8 mouse cellular contexts compared by ENCODE assay signal in genomic region chr12:84194400-84195109, GRCm38 (mm10). TPM values are rescaled to one million over a fixed set of nuclear protein-coding genes. Genes with fewer than 3 reads are reported as not detected.
A peak's percentile ranks its signal among the peaks of the same experiment; 100 is the strongest.
DNase-seq lines count a peak whose midpoint lies in the region; ATAC-seq and TF ChIP-seq lines count a peak whose summit lies in the region.

No protein-coding gene starts in this region.

- peak; percentile 20 for TF ChIP-seq CTCF in layer of hippocampus, adult 2 months (conservative IDR thresholded peaks at IDR 0.05)

- H3K36me3 ChIP-seq in embryonic facial prominence, embryonic 10.5 days (replicated peaks) = 0 out of 2 replicates have a peak, but pooled peaks cover 3% of the 10 kb centered on the region

- WGBS in embryonic facial prominence, embryonic 10.5 days = 4% methylated on average over 13 of the region's 13 CpGs

- ATAC-seq in inflammation-experienced regulatory T-cells, adult 6 months = peak; percentile 10

- H3K27ac ChIP-seq in layer of hippocampus, adult 2 months = peak overlapping the region; percentile 81
- H3K27ac ChIP-seq in embryonic facial prominence, embryonic 10.5 days (replicated peaks) = peak overlapping the region; percentile 94

- H3K4me3 ChIP-seq in layer of hippocampus, adult 2 months = peak overlapping the region; percentile 87; the same call in 1 of the 2 replicates
- H3K4me3 ChIP-seq in embryonic facial prominence, embryonic 10.5 days = peak overlapping the region; percentile 83

- H3K4me1 ChIP-seq in embryonic facial prominence, embryonic 10.5 days = peaks cover 89% of the 10 kb centered on the region

- no peaks in the 10 kb centered on the region for H3K9me3 ChIP-seq in embryonic facial prominence, embryonic 10.5 days

- H3K27me3 ChIP-seq in embryonic facial prominence, embryonic 10.5 days (replicated peaks; ENCODE audit: low read depth, poor library complexity, severe bottlenecking) = no peaks in the 10 kb centered on the region

- no peak for DNase-seq in layer of hippocampus, adult 2 months (ENCODE audit: low spot score in 2 of 2)
- no peak for DNase-seq in layer of hippocampus, postnatal 14 days (ENCODE audit: low spot score in 2 of 2)
- no peak for DNase-seq in embryonic facial prominence, embryonic 10.5 days (ENCODE audit: low spot score)
- DNase-seq in naive thymus-derived CD4-positive, alpha-beta T cell, adult 2 months (ENCODE audit: low read depth) = peak; percentile 47
- no peak for DNase-seq in ovary, postnatal 36 days (ENCODE audit: low spot score)
- no peak for DNase-seq in adrenal gland, postnatal 4 days (ENCODE audit: low spot score in 2 of 2)
- DNase-seq in embryo, embryonic 11 days = no peak

RNA-seq across cellular contexts. Expression of gene Elmsan1, which starts 24.1 kb away (rescaled TPM):
- 10 to 100 TPM; 24.6 to 27.2 TPM for total RNA-seq in layer of hippocampus, adult 2 months (2021)
- total RNA-seq in layer of hippocampus, postnatal 14 days (2021) = 10 to 100 TPM; 17.0 to 18.1 TPM
- 7.3 and 8.2 TPM in 2 replicates for polyA plus RNA-seq in embryonic facial prominence, embryonic 10.5 days (2016; fragmentation: Nextera tagmentation; extraction: Ambion mirVana)
- polyA plus RNA-seq in inflammation-experienced regulatory T-cells, adult 6 months (2017; shearing (Covaris generic)) = 1 to 10 TPM; 3.9 to 9.5 (median 7.2) TPM
- 10 to 100 TPM; 30.2 to 34.8 TPM for total RNA-seq in adrenal gland, postnatal 4 days (2021)

RNA-seq across cellular contexts. Expression of gene Pnma1, which starts 46.3 kb away (rescaled TPM):
- 1 to 10 TPM; 2.8 to 3.8 TPM for total RNA-seq in layer of hippocampus, adult 2 months (2021)
- total RNA-seq in layer of hippocampus, postnatal 14 days (2021) = 1 to 10 TPM; 3.3 to 4.5 TPM
- 1.3 and 1.6 TPM in 2 replicates for polyA plus RNA-seq in embryonic facial prominence, embryonic 10.5 days (2016; fragmentation: Nextera tagmentation; extraction: Ambion mirVana)
- polyA plus RNA-seq in inflammation-experienced regulatory T-cells, adult 6 months (2017; shearing (Covaris generic)) = under 1 TPM in 2 of 3 experiments, not detected in 1; 0.40 to 0.44 TPM
- 1 to 10 TPM in 1 of 2 experiments, under 1 TPM in 1; 0.92 to 1.0 TPM for total RNA-seq in adrenal gland, postnatal 4 days (2021)
